Mouse (Mus musculus) limb, embryonic 11.5 days (tissue): ENCODE data around the gene St6galnac3. TPM values are rescaled to one million over a fixed set of nuclear protein-coding genes. Genes with fewer than 3 reads are reported as not detected.

Experiments
- ATAC-seq: fragments of 200-750 bp; cut with Nextera tagmentation; 2 replicates; pipeline ENCODE4 v1.8.0; 2017; ENCODE audit warnings: low read depth; ENCODE audit not compliant: insufficient number of reproducible peaks, low FRiP score, low TSS enrichment
- DNase-seq: peaks from one replicate; pipeline ENCODE4 v3.0.0-alpha.2; 2015; ENCODE audit warnings: low spot score
- H3K27ac ChIP-seq: fragments of 300-500 bp; sonication (generic); replicated peaks from 2 replicates; pipeline ENCODE4 v1.5.1; 2014; ENCODE audit warnings: low read depth, mild to moderate bottlenecking, low read length
- H3K27me3 ChIP-seq: fragments of 300-500 bp; sonication (generic); 2 replicates; pipeline ENCODE4 v1.6.1; 2014; ENCODE audit warnings: mild to moderate bottlenecking, low read length, mixed read lengths; ENCODE audit not compliant: control insufficient read depth, insufficient read depth
- H3K36me3 ChIP-seq: fragments of 300-500 bp; sonication (generic); 2 replicates; pipeline ENCODE4 v1.6.1; 2014; ENCODE audit warnings: mild to moderate bottlenecking, low read length, moderate library complexity, mixed read lengths; ENCODE audit not compliant: control insufficient read depth, insufficient read depth
- H3K4me1 ChIP-seq: fragments of 300-500 bp; sonication (generic); 2 replicates; pipeline ENCODE4 v1.6.1; 2014; ENCODE audit warnings: low read length, mixed read lengths; ENCODE audit not compliant: control insufficient read depth, insufficient read depth
- H3K4me2 ChIP-seq: fragments of 300-500 bp; sonication (generic); 2 replicates; pipeline ENCODE4 v1.6.1; 2014; ENCODE audit warnings: low read depth, mild to moderate bottlenecking, moderate library complexity; ENCODE audit not compliant: severe bottlenecking
- H3K4me3 ChIP-seq: fragments of 300-500 bp; sonication (generic); 2 replicates; pipeline ENCODE4 v1.5.1; 2014; ENCODE audit warnings: low read depth, low read length
- H3K9ac ChIP-seq: fragments of 300-500 bp; sonication (generic); 2 replicates; pipeline ENCODE4 v1.6.1; 2014; ENCODE audit warnings: mild to moderate bottlenecking, low read length
- H3K9me3 ChIP-seq: fragments of 300-500 bp; sonication (generic); 2 replicates; pipeline ENCODE4 v1.6.1; 2016; ENCODE audit warnings: low read length; ENCODE audit not compliant: control insufficient read depth
- WGBS: fragments of 180-500 bp; shearing (Covaris S2); extraction: QIAGEN DNeasy Blood & Tissue Kit; methylation state at CpG from one replicate; pipeline ENCODE4 v1.1.7; 2014; 5-methylcytosine and 5-hydroxymethylcytosine counted together
- polyA plus RNA-seq: library from polyadenylated mRNA; unstranded; fragments of >200 nt; fragmentation: Nextera tagmentation; extraction: Ambion mirVana; gene quantifications from 2 replicates; pipeline ENCODE4 v1.2.1, GENCODE M21; 2014

The St6galnac3 gene
- polyA plus RNA-seq, 1 experiment from 2014 or later: 51.2 TPM

- Histone ChIP-seq H3K36me3 (no peaks in the 10 kb centered on the region), H3K4me1 (no peaks in the 10 kb centered on the region), H3K27me3 (no peaks in the 10 kb centered on the region), H3K9ac (no peak overlapping the region), H3K4me3 (no peak overlapping the region), H3K9me3 (no peaks in the 10 kb centered on the region), H3K4me2 (no peak overlapping the region), H3K27ac (no peak overlapping the region)
- DNase-seq (no peak), ATAC-seq (no peak)
- 91% methylated on average over 3 of the region's 3 CpGs for WGBS
These were observed 144.8 kb downstream of the St6galnac3 start for GRCm38 (mm10) chr3:153580136-153580535.

DNA sequence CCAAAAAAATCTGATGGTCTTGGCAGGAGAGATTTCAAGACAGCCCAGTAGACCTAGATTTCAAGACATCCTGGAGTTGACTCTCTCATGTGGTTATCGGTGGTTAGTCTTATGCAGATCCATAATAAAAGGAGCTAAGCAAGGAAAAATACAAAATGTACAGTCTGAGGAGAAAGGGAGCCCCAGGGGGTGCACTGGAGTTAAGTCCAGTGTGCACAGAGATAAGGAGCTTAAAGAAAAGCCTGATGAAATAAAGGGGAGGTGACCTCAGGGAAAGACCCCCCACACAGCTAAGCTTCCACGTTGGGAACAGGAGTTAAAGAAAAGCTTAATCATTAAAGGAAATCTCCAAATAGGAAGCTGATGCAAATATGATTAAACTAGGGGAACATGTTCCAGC lies 147.7 kb downstream of the St6galnac3 start:
- 79% methylated on average over 2 of the region's 2 CpGs for WGBS
- ATAC-seq: no peak

GRCm38 (mm10) chr3:153571152-153571551 lies 153.8 kb downstream of the St6galnac3 start:
- no peaks in the 10 kb centered on the region for H3K9me3 ChIP-seq
- no peak overlapping the region for H3K27ac ChIP-seq
- ATAC-seq (no peak), DNase-seq (no peak)
- H3K4me1 ChIP-seq: no peaks in the 10 kb centered on the region
- no peaks in the 10 kb centered on the region for H3K36me3 ChIP-seq
- H3K4me2 ChIP-seq: no peak overlapping the region
- no peak overlapping the region for H3K9ac ChIP-seq
- WGBS: 93% methylated on average over 11 of the region's 11 CpGs
- H3K27me3 ChIP-seq: no peaks in the 10 kb centered on the region
- no peak overlapping the region for H3K4me3 ChIP-seq

More for the DNA sequence above, 147.7 kb downstream of the St6galnac3 start:
- no peak for DNase-seq
- no peak overlapping the region for H3K4me2 ChIP-seq
- H3K27ac ChIP-seq: no peak overlapping the region
- no peaks in the 10 kb centered on the region for H3K27me3 ChIP-seq
- H3K9ac ChIP-seq: no peak overlapping the region
- H3K4me1 ChIP-seq: no peaks in the 10 kb centered on the region
- H3K4me3 ChIP-seq: no peak overlapping the region
- no peaks in the 10 kb centered on the region for H3K9me3 ChIP-seq
- H3K36me3 ChIP-seq: no peaks in the 10 kb centered on the region

DNA sequence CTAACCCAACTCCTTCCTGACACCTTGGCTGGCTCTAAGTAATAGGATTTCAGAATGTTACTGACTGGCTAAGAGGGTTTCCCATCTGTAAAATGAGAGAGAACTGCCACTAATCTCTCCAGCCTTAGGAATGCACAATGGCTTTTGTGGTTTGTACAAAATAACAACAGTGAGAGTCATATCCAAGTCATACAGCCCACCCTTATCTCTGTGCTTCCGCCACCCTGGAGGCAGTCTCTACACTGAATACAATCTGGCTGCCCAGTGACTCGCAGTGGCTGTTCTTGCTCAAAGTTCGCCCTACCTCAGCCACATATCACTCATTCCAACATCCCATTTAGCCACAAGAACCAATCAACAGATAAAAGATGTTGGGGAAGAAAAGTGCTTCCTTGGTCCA lies 156.2 kb downstream of the St6galnac3 start:
- H3K36me3 ChIP-seq: no peaks in the 10 kb centered on the region
- no peaks in the 10 kb centered on the region for H3K9me3 ChIP-seq
- no peak for ATAC-seq
- DNase-seq: no peak
- WGBS: 87% methylated on average over 3 of the region's 3 CpGs
- H3K9ac ChIP-seq: no peak overlapping the region
- H3K4me3 ChIP-seq: no peak overlapping the region
- no peaks in the 10 kb centered on the region for H3K27me3 ChIP-seq
- no peak overlapping the region for H3K27ac ChIP-seq
- no peaks in the 10 kb centered on the region for H3K4me1 ChIP-seq
- no peak overlapping the region for H3K4me2 ChIP-seq

DNA sequence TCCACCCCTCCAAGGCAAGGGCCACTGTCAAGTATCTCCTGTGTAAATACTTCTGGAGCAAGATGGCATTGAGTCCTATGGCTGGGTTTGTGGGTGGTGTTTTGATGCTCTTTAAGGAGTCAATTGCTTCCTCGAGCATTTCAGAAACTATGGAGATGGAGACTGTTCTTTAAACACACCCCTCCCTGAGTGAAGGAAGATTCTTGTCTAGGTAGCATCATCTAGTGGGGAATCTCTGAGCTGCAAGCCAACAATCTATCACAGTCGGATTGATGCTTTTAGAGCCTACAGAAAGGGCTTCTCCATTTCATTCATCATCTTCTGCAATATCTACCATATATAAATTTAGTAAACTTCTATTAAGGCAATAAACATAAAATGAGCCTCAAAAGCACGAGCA lies 157.1 kb downstream of the St6galnac3 start:
- Histone ChIP-seq H3K27ac (no peak overlapping the region), H3K36me3 (no peaks in the 10 kb centered on the region), H3K27me3 (no peaks in the 10 kb centered on the region), H3K4me2 (no peak overlapping the region), H3K4me1 (no peaks in the 10 kb centered on the region), H3K9me3 (no peaks in the 10 kb centered on the region), H3K4me3 (no peak overlapping the region), H3K9ac (no peak overlapping the region)
- ATAC-seq (no peak), DNase-seq (no peak)
- WGBS: 81% methylated on average over 3 of the region's 3 CpGs

DNA sequence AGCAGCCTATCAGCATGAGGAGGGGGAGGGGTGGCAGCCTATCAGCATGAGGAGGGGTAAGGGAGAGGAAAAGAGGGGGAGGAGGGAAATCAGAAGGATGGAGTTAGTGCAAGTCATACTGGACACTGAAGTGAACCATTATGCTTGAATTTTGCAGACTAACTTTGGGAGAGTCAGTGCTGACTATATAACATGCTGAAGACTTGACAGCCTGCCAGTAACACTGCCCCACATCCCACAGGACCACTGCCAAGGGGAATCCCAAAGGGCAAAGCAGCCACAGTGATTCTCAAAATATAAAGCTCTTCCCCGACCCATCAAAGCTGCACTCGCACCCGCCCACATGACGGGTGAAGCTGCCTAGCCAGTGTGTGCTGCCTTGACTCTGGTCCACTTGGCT lies 157.5 kb downstream of the St6galnac3 start:
- DNase-seq (no peak), ATAC-seq (no peak)
- 87% methylated on average over 4 of the region's 4 CpGs for WGBS
- Histone ChIP-seq H3K9ac (no peak overlapping the region), H3K9me3 (no peaks in the 10 kb centered on the region), H3K4me1 (no peaks in the 10 kb centered on the region), H3K4me2 (no peak overlapping the region), H3K4me3 (no peak overlapping the region), H3K36me3 (no peaks in the 10 kb centered on the region), H3K27me3 (no peaks in the 10 kb centered on the region), H3K27ac (no peak overlapping the region)

DNA sequence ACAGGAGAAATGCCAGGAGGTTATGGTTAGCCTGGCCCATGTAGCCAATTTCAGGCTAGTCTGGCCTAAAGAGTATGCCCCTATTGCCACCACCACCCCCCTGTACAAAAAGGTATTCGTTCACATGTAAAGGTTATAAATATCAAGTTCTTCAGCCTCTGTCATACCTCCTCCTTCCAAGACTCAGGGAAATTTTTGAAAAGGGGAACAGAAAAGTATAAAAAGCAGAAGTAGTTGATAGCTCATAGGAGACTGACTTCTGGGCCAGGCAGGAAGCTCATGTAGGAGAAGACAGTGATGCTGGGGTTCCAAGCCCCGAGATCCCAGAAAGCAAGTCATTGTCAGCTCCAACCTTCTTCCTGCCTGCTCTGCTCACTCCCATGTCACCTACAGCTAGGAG lies 158.9 kb downstream of the St6galnac3 start:
- Histone ChIP-seq H3K4me3 (no peak overlapping the region), H3K9me3 (no peaks in the 10 kb centered on the region), H3K9ac (no peak overlapping the region), H3K4me2 (no peak overlapping the region), H3K27ac (no peak overlapping the region), H3K36me3 (no peaks in the 10 kb centered on the region), H3K4me1 (no peaks in the 10 kb centered on the region), H3K27me3 (no peaks in the 10 kb centered on the region)
- DNase-seq: no peak
- WGBS: 87% methylated on average over 2 of the region's 2 CpGs
- ATAC-seq: no peak

GRCm38 (mm10) chr3:153560897-153561296 lies 164.1 kb downstream of the St6galnac3 start:
- no peak for ATAC-seq
- 84% methylated on average over 6 of the region's 6 CpGs for WGBS

GRCm38 (mm10) chr3:153559586-153559985 lies 165.4 kb downstream of the St6galnac3 start:
- 91% methylated on average over 8 of the region's 8 CpGs for WGBS
- ATAC-seq: no peak
- Histone ChIP-seq H3K27ac (no peak overlapping the region), H3K9ac (no peak overlapping the region), H3K4me3 (no peak overlapping the region), H3K9me3 (no peaks in the 10 kb centered on the region), H3K4me2 (no peak overlapping the region), H3K4me1 (no peaks in the 10 kb centered on the region), H3K36me3 (no peaks in the 10 kb centered on the region), H3K27me3 (no peaks in the 10 kb centered on the region)
- DNase-seq: no peak

More at GRCm38 (mm10) chr3:153560897-153561296, 164.1 kb downstream of the St6galnac3 start:
- H3K27me3 ChIP-seq: no peaks in the 10 kb centered on the region
- H3K4me1 ChIP-seq: no peaks in the 10 kb centered on the region
- H3K36me3 ChIP-seq: no peaks in the 10 kb centered on the region
- no peak for DNase-seq
- H3K9ac ChIP-seq: no peak overlapping the region
- H3K4me3 ChIP-seq: no peak overlapping the region
- H3K4me2 ChIP-seq: no peak overlapping the region
- no peaks in the 10 kb centered on the region for H3K9me3 ChIP-seq
- no peak overlapping the region for H3K27ac ChIP-seq
